Mouse (Mus musculus): ENCODE data around the gene Irak1bp1. TPM values are rescaled to one million over a fixed set of nuclear protein-coding genes. Genes with fewer than 3 reads are reported as not detected.

Irak1bp1 gene
- total and polyA plus RNA-seq, 3 experiments: 10.4 to 14.1 TPM; not detected in 1

DNA sequence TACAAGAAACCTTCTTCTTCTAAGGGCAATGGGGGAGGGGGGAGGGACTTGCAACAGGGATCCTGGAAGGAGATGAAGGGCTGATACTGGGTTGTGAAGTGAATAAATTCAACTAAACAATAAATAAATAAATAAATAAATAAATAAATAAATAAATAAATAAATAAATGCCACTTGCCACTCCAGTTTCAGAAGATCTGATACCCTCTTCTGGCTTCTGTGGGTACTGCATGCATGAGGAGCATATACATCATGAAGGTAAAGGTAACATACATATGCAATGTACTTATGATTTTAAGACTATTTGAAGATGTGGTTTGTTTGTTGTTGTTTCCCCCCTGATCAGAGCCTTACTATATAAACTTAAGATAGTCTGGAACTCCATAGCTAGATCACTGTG is 54.8 kb downstream of the Irak1bp1 start:
- H3K36me3 ChIP-seq (ENCODE audit: control insufficient read depth in 1 of 2, insufficient read depth in 2 of 2, low read length in 2 of 2): peaks cover 1 to 64% of the 10 kb centered on the region in 2 experiments
- TF ChIP-seq CTCF (IDR thresholded peaks at IDR 0.05 in 2 of 3, conservative IDR thresholded peaks at IDR 0.05 in 1 of 3; ENCODE audit: control insufficient read depth in 1 of 3, insufficient read depth in 1 of 3, low read depth in 2 of 3, low read length in 3 of 3, poor library complexity in 1 of 3, severe bottlenecking in 1 of 3) (peak in 1 of 3 experiments; percentile 16; a peak in 1 of 6 replicates), USF1 (IDR thresholded peaks at IDR 0.05; ENCODE audit: low read depth, low read length) (no peak)
- H3K9ac ChIP-seq (ENCODE audit: control insufficient read depth, low read depth, low read length, poor library complexity, severe bottlenecking): no peak overlapping the region
- no peak overlapping the region for H3K4me3 ChIP-seq (ENCODE audit: control insufficient read depth in 1 of 2, insufficient read depth in 1 of 2, low read depth in 2 of 2, low read length in 2 of 2)
- H3K4me1 ChIP-seq (ENCODE audit: control insufficient read depth in 1 of 2, insufficient read depth in 2 of 2, low read length in 2 of 2): no peaks in the 10 kb centered on the region
- no peaks in the 10 kb centered on the region for H3K79me2 ChIP-seq (ENCODE audit: control insufficient read depth, insufficient read depth, low read length, poor library complexity)
- no peaks in the 10 kb centered on the region for H3K9me3 ChIP-seq (replicated peaks; ENCODE audit: insufficient read depth, low read length)
- H3K27me3 ChIP-seq (ENCODE audit: control insufficient read depth in 1 of 2, insufficient read depth in 2 of 2, low read length in 2 of 2): no peaks in the 10 kb centered on the region
- no peak overlapping the region for H3K27ac ChIP-seq (ENCODE audit: control insufficient read depth, low read depth, low read length)
- DNase-seq (ENCODE audit: low read depth, low spot score): peak; percentile 36

DNA sequence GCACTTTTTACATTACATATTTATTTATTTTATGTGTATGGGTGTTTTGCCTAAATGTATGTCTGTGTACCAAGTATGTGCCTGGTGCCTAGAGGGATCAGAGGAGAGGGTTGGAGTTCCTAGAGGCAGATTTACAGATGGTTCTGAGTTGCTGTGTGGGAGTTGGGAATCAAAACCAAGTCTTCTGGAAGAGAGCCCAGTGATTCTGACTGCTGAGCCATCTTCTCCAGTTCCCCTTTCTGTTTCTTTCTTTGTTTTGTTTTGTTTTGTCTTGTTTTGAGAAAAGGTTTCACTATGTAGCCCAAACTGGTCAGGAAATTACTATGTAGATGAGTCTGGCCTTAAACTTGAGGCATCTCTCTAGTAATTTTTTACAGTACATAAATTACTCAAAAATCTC is 59.3 kb downstream of the Irak1bp1 start:
- Histone ChIP-seq H3K27ac (ENCODE audit: control insufficient read depth, low read depth, low read length) (no peak overlapping the region), H3K9me3 (replicated peaks; ENCODE audit: insufficient read depth, low read length) (no peaks in the 10 kb centered on the region), H3K36me3 (ENCODE audit: control insufficient read depth in 1 of 2, insufficient read depth in 2 of 2, low read length in 2 of 2) (peaks cover 2 to 70% of the 10 kb centered on the region in 2 experiments)

More for the DNA sequence above, 59.3 kb downstream of the Irak1bp1 start:
- no peak for TF ChIP-seq JUND (IDR thresholded peaks at IDR 0.05; ENCODE audit: low read depth, low read length)
- TF ChIP-seq GABPA (IDR thresholded peaks at IDR 0.05; ENCODE audit: low read depth, low read length): no peak
- no peak for TF ChIP-seq NRF1 (IDR thresholded peaks at IDR 0.05; ENCODE audit: insufficient read depth, low read depth, low read length, poor library complexity, severe bottlenecking)
- TF ChIP-seq USF1 (IDR thresholded peaks at IDR 0.05; ENCODE audit: low read depth, low read length): no peak
- TF ChIP-seq RCOR1 (IDR thresholded peaks at IDR 0.05; ENCODE audit: low read depth, low read length): no peak
- no peak for TF ChIP-seq EP300 (IDR thresholded peaks at IDR 0.05; ENCODE audit: low read depth in 1 of 2, low read length in 2 of 2)
- no peaks in the 10 kb centered on the region for H3K4me1 ChIP-seq (ENCODE audit: control insufficient read depth in 1 of 2, insufficient read depth in 2 of 2, low read length in 2 of 2)
- H3K4me3 ChIP-seq (ENCODE audit: control insufficient read depth in 1 of 2, insufficient read depth in 1 of 2, low read depth in 2 of 2, low read length in 2 of 2): no peak overlapping the region
- H3K9ac ChIP-seq (ENCODE audit: control insufficient read depth, low read depth, low read length, poor library complexity, severe bottlenecking): no peak overlapping the region
- no peaks in the 10 kb centered on the region for H3K27me3 ChIP-seq (ENCODE audit: control insufficient read depth in 1 of 2, insufficient read depth in 2 of 2, low read length in 2 of 2)
- peak; percentile 33 for DNase-seq (ENCODE audit: low read depth, low spot score)
- no peaks in the 10 kb centered on the region for H3K79me2 ChIP-seq (ENCODE audit: control insufficient read depth, insufficient read depth, low read length, poor library complexity)

Other genes starting within 250 kb of the Irak1bp1 start
- gene Phip, start 146.0 kb downstream of the Irak1bp1 start, total RNA-seq (2012; rRNA removed): 18.1 and 19.0 TPM in 2 replicates
- 10 to 100 TPM; 16.2 to 49.2 TPM for gene Phip, start 146.0 kb downstream of the Irak1bp1 start, polyA plus RNA-seq (2012; ENCODE audit: insufficient read depth in 1 of 2, insufficient read length in 2 of 2, low read depth in 1 of 2, low replicate concordance in 2 of 2, missing spikeins in 1 of 2)

All from MEL (cell line).